Mouse (Mus musculus) ES-E14 (cell line): ENCODE measurements around the gene Dok1.

Experiments used
- ZC3H11A ChIP-seq: IDR thresholded peaks from 2 replicates; pipeline ENCODE4 v1.6.1; 2012; ENCODE audit warnings: low read depth, mild to moderate bottlenecking, inconsistent platforms, low read length, borderline replicate concordance
- ZNF384 ChIP-seq: IDR thresholded peaks from 2 replicates; pipeline ENCODE4 v1.6.1; 2012; ENCODE audit warnings: low read depth, low read length, inconsistent platforms

DNA sequence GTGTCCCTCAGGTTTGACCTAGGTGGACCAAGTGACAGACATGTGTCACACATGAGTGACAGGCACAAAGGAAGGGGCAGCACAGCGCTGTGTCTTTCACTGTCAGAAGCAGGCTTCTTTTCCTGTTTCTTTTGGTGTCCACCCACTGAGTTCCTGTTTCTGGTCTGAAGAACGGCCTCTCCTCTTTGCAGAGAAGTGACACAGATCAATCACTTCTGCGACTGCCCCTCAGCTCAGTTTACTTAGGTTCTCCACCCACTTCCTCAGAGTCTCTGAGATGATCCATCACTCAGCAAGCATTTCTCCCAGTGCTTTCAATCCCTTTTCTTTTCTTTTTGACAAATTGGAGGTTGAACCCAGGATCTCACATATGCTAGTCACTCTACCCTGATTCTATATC lies 24.6 kb downstream of the Dok1 start:
- no peak for TF ChIP-seq ZC3H11A
- TF ChIP-seq ZNF384 = no peak
